Mouse (Mus musculus) induced T-regulatory cell, adult 2 months (primary cell): ENCODE data around the gene Nnmt.

ENCODE experiments used
- DNase-seq: peaks from one replicate; pipeline ENCODE4 v3.0.0-alpha.2; 2012; ENCODE audit warnings: low read depth

The Nnmt gene

GRCm38 (mm10) chr9:48604939-48605598 is at the start of gene Nnmt:
Gene Nnmt, minus strand, starts transcription at chr9:48605153.
- no peak for DNase-seq

GRCm38 (mm10) chr9:48654730-48655129 is 49.8 kb upstream of the Nnmt start:
- DNase-seq: no peak

DNA sequence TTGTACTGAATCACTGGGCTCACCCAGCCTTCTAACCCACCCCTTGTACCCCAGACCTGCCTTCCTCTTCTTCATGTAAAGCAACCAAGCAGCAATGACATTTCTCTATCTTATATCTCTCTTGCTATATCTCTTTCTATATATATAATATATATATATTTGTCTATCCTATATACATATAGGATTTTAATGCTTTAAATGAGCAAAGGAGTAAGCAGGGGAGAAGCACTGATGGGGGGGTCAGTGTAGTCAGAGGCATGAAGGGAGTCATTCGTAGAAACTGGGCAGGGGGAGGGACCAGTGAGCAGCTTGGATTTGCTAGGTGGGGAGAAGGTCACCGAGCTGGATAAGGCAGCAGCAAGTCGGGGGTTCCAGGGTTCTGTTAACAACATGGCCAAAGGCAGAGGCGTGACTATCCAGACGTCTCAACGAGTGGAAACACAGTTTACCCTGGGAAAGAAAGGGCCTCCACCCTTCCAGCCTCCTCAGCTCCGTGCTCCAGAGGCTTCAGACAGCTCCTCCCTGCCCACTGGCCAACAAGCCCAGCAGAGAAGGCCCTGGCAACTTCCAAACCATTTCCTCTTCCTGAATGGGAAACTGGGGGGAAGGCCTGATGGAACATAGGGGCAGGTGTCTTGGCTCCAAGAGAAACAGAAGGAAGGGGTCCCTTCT is 48.6 kb upstream of the Nnmt start:
- DNase-seq: no peak

DNA sequence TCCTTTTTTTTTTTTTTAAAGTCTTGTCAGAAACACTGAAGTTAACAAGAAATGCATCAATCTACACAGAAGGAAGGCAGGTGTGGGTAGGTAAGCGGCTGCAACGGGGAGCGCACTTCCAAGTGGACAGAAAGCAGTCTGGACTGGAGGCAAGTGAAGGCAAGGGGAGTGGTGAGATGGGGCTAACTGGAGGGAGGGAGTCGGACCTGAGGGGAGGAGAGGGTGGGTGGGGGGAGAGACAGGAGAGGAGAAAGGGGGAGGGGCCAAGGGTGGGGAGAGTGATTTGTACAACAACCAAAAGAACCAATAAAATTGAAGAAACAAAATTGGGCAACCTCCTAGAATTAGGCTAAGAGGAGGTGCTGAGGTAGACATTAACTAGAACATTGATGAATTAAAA is 47.1 kb upstream of the Nnmt start:
- no peak for DNase-seq

GRCm38 (mm10) chr9:48650846-48651245 is 45.9 kb upstream of the Nnmt start:
- no peak for DNase-seq

- DNase-seq: no peak
Observed at GRCm38 (mm10) chr9:48649851-48650685, 45.1 kb upstream of the Nnmt start.

DNA sequence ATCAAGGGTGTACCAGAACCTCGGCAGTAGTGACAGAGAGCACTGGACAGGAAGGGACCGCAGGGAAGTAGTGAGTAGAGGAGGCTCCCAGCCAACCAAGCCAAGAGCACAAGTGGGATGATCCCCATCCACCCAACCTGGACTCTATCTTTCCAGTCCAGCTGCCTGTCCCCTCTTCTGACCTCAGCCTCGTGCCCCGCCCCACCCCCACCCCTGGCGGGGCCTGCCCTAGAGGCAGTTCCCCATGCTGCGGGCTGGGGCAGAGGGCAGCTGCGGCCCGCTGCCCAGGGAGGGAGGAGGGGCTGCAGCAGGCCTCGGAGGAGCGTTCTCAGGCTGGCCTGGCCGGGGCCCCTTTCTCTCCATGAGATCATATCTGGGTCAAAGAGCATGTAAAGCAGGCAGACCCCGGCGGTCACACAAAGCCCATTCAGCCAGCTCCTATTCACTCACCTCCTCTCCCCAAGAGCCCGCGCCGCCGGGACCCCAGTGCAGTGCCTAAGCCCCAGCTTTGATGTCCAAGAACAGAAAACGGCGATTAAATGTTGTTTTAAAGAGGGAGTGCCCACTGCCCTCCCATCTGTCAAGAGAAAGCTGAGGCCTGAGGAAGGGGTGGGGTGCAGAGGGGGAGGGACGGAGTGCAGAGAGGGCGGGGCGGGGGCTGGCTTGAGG is 44.3 kb upstream of the Nnmt start:
- no peak for DNase-seq

DNA sequence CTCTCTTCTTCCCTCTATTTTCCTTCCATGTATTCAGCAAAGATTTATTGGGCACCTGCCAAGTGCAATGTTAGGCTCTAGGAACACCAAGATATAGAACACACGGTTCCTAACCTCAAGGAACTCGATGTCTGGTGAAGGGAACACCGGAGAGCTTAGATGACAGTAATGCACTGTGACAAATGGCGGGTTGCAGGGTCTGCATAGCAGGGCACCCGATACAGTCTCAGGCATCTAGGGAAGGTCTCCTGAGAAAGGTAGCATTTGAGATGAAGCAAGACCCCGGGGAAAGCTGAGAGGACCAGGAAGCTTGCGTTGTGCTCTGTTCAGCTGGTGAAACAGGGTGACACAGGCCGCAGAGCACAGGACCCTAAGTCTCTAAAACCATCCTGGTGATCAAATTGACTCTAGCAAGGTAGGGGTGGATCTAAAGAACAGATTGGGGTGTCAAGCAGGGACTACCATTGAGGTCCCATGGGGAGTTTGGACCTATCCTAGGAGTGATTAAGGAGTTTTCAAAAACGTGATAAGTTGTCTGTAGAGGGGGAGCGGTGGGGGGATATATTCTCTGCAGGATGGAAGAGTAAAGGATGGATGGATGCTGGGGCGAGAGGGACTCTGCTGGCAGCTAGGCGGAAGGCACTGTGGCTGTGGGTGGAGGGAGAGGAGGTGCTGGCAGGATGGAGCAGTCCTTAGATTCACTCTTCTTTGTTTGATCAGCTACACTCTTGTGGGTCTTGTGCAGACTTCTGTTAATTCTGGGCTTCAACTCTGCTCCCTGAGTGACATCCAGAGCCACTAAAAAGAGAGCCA is 43.5 kb upstream of the Nnmt start:
- DNase-seq: no peak

DNA sequence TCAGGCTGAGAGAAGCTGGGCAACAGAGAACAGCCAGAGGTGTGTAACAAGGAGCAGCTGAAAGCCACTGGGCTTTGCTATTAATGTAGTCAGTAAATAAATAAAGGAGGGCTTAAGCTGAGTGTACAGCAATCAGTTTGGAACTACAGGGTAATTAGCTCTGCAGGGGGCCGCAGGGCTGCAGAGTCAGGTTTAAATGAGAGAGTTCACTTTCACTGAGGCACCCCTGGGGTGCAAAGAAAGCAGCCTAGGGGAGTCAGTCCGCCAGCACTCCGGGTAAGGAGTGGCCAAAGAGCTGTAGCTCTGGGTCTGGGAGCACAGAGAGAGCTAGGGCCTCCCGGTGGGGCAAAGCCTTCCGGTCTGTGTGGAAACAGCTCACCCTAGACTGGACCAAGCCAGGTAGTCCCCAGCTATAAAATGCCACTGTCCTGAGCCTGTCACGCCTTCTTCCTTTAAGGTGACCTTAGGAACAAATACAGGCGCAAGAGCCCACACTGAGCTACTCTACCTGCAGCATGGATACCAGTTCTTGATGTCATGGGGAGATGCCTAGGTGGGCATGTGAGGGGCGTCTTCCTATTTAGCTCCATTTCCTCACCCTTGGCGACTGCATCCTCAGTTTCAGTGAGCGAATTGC is 42.8 kb upstream of the Nnmt start:
- DNase-seq: no peak

GRCm38 (mm10) chr9:48646781-48647647 is 42.1 kb upstream of the Nnmt start:
- DNase-seq: no peak

- DNase-seq: peak; percentile 76
Observed at GRCm38 (mm10) chr9:48646251-48646650, 41.3 kb upstream of the Nnmt start.

DNA sequence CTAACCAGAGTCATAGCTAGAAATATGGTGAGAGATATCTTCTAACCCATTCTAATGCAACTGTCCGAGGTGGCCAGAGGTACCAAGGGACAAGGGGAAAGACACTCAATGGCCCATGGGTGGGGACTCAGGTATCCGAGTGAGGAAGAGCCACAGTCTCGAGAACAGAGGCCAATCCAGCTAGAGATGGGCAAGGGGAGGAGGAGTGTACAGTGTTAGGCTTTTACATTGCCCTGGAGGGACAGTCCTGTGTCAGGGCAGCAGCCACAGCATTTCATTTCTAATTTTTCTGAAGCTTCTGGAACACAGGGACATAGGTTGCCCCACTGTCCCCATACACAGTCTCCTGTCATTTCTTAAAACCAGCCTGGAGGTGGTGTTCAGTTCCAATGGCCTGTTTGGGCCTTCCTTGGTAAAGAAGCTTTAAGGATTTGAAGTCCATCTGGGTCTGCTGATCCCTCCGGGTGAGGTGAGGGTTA is 40.7 kb upstream of the Nnmt start:
- DNase-seq: no peak

DNA sequence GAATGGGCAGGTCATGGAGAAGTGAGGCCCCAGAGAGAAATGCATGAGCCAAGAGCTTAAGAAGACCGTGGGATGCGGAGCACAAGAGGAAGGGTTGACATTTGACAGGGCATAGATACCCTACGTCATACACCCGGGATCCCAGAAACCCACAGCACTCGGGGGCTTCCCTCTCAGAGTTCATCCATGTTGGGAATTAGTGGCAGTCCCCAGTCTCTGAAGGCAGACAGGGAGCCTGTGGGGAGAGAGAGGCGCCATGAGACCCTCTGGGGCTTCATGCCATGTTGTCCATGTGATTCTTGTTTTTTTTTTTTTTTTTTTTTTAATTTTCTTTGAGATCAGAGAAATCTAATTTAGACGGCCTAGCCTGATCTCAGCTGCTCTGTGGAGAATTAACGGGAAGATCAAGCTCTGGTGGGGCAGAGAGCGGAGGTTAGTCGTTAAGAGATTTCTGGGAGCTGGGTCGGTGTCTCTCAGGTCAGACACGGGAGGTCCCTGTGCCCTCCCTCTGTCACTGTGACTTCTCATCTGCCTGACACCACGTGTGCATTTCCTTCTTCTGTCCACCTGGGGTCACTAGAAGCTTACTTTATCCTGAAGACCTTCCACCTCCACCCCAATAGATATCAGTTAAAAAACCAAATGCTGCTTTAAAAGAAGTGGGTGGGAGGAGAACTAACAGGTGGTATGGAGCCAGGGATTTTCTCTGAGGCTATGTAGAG is 40.1 kb upstream of the Nnmt start:
- peak; percentile 52 for DNase-seq

DNA sequence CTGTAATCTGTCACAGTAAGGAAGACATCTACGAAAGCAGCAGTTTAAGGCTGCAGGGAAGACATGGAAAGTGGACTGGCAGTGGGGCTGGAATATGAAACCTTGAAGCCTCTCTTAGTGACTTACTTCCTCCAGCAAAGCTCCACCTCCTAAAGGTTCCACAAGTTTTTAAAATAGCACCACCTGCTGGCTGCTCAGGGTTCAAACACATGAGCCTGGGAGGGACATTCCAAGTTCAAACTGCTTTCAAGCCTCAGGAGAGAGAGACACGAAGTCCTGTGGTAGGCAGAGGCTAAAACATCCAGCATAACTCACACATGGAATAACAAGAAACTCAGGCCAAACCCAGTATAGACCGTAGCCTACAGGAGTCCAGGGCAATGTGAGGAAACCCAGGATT is 39.4 kb upstream of the Nnmt start:
- peak; percentile 10 for DNase-seq

DNA sequence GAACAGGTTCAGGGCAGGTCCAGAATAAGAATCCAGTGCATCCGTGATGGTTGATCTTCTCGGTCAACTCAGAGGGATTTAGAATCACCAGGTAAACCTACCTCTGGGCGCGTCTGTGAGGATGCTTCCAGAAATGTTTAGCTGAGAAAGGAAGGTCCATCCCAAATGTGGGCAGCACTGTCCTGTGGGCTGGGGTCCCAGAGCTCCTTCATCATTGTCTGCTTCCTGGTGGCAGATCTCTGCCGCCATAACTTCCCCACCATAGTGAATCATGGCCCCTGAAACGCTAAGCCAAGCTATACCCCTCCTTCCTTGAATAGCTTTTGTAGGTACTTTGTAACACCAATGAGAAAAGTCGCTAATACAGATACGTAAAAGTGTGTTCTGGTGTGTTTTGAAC is 36.7 kb upstream of the Nnmt start:
- DNase-seq: no peak

- no peak for DNase-seq
Observed at GRCm38 (mm10) chr9:48640881-48641280, 35.9 kb upstream of the Nnmt start.

DNA sequence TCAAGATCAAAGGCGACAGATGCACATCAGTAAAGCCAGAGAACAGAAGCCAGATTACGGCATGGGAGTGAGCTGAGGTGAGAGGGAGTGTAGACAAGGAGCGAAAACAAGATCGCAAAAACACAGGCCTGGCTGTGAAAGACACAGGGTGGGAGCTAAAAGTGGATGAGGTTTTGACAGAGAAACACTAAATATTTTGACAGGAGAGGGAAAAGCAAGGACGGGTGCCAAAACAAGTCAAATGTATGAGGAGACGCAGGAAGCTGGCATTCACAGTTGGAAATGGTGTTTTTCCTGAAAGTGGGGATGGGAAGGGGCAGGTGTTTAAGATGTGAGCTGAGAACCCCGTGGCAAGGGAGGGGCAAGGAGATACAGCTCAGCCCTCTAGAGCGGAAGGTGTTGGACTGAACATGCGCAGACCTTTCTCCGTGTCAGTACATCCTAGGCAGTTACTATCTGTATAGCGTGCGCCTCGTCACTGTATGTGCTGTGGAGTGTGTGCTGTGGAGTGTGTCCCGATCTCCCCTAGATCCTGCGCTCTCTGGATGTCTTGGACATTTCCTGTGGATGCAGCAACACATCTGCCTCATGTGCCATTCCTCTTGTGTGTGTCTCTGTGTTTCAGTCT is 33.3 kb upstream of the Nnmt start:
- no peak for DNase-seq

- no peak for DNase-seq
Observed at GRCm38 (mm10) chr9:48637161-48637560, 32.2 kb upstream of the Nnmt start.
